Mouse (Mus musculus) embryo, embryonic 10 days (tissue): ENCODE results near the gene Rasl11a.
"Not testable (repeated sequence)": the region's sequence is repeated elsewhere in the genome, so short reads cannot be mapped to it uniquely, and the experiment has no call there.

ENCODE experiments used
- DNase-seq: peaks from one replicate; pipeline ENCODE4 v3.0.0-alpha.2; 2015; ENCODE audit warnings: low spot score

The Rasl11a gene

GRCm38 (mm10) chr5:146893478-146894182 is 48.8 kb downstream of the Rasl11a start:
- no peak for DNase-seq

- not testable (repeated sequence) for DNase-seq
Observed at GRCm38 (mm10) chr5:146895667-146896066, 50.8 kb downstream of the Rasl11a start.

- no peak for DNase-seq
Observed at GRCm38 (mm10) chr5:146896973-146897372, 52.1 kb downstream of the Rasl11a start.
